Mouse (Mus musculus): ENCODE measurements around the gene Psmd10. TPM values are rescaled to one million over a fixed set of nuclear protein-coding genes. Genes with fewer than 3 reads are reported as not detected.
A peak's percentile ranks its signal among the peaks of the same experiment; 100 is the strongest.

The Psmd10 gene
- 10 to 100 TPM; 27.1 to 29.8 TPM for total RNA-seq (2021)
- polyA plus RNA-seq (2012; rRNA removed), result 0.95 and 1.1 TPM in 2 replicates
- long read RNA-seq, transcript Psmd10-201 (5 exons, 1,430 nt), result major isoform, 22 of 28 reads
- long read RNA-seq, partial matches to known transcripts, result 2 of 28 reads
- long read RNA-seq, other reads (novel, unspliced or antisense), result 0 of 28 reads

GRCm38 (mm10) chrX:140956272-140956940 is at the start of gene Psmd10, which contains the start of gene Atg4a:
Psmd10 (minus strand) TSS chrX:140956728.
Atg4a (plus strand) TSS chrX:140956907.
- peak; percentile 92 for DNase-seq

DNA sequence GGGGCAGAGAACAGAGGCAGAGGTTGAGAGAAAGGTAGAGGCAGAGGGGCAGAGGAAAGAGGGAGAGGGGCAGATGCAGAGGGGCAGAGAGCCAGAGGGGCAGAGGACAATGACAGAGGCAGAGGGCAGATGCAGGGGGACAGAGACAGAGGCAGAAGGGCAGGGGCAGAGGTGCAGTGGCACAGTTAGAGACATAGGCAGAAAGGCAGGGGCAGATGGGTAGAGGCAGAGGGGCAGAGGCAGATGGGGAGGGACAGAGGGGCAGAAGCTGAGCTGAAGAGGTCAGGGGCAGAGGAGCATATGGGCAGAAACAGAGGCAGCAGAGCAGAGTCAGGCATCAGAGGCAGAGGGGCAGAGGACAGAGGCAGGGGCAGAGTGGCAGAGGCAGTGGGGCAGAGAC is 42.4 kb upstream of the Psmd10 start:
- DNase-seq, result no peak

DNA sequence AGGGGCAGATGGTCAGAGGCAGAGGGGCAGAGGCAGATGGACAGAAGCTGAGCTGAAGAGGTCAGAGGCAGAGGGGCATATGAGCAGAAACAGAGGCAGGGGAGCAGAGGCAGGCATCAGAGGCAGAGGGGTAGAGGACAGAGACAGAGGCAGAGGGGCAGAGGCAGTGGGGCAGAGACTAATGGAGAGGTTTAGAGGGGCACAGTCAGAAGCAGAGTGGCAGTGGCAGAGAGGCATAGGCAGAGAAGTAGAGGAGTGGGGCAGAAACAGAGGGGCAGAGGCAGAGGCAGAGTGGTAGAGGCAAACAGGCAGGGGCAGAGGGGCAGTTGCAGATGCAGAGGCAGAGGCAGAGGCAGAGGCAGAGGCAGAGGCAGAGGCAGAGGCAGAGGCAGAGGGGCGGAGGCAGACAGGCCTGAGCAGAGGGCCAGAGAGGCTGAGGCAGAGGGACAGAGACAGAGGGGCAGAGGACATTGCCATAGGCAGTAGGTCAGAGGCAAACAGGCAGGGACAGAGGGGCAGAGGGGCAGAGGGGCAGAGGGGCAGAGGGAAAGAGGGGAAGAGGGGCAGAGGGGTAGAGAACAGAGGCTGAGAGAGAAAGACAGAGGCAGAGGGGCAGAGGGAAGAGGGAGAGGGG is 41.5 kb upstream of the Psmd10 start:
- DNase-seq, result no peak

DNA sequence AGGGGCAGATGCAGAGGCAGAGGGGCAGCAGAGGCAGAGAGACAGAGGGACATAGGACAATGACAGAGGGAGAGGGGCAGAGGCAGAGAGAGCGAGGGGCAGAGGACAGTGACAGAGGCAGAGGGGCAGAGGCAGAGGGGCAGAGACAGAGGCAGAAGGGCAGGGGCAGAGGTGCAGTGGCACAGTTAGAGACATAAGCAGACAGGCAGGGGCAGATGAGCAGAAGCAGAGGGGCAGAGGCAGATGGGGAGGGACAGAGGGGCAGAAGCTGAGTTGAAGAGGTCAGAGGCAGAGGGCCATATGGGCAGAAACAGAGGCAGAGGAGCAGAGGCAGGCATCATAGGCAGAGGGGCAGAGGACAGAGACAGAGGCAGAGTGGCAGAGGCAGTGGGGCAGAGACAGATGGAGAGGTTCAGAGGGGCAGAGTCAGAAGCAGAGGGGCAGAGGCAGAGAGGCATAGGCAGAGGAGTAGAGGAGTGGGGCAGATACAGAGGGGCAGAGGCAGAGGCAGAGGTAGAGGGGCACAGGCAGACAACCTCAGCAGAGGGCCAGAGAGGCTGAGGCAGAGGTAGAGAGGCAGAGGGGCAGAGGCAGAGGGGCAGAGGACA is 40.5 kb upstream of the Psmd10 start:
- no peak for DNase-seq

DNA sequence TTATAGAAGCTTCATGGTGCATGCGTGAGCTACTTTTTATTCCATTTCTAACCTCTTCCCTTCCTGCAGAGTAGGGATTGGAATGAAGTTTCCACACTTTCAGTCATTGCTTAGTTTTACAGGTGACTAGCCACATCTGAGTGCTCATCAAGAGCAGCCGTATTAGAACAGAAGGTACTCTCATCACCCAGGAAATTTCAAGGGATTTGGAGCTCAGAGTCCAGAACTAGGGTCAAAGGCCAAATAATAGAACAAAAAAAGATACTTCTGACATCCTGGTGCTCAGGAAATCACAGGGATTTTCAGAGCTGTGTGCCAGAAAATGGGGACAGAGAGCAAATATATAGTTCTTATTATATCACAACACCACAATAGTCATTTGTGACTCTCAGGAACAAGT is 28.7 kb upstream of the Psmd10 start:
- DNase-seq, result no peak

GRCm38 (mm10) chrX:140984795-140985194 is 28.3 kb upstream of the Psmd10 start:
- no peak for DNase-seq

DNA sequence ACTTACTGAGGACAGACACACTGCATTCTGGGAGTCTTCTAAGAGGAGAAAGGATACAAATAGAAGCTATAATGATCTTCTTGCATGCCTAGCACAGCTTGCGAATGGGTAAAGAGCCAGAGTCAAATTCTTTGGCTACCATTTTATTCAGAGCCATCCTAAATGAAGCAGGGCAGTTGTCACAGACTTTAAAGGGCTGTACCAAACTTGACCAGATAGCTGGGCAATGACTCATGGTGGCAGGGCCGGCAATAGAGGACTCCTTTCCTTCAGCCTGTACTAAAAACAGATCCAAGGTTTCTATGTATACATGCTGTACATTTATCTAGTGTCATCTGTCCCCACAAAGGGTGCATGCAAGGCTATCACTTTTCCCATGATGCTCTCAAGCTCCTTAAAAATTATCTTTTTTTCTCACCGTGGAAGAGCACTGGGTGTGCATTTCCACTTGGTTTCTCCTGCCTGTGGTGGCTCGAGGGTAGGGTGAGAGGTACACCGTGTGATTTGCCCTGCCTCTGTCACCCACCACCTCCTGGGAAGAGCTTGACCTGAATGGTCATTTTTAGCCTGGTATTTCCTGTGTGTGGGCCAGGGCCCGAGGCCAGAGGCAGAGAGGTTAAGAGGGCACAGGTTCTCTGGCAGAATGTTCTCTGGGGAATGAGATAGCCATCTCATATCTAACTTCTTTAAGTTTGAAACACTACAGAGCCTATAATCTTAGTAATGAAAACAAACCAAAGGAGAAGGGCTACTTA is 26.9 kb upstream of the Psmd10 start:
- peak; percentile 26 for DNase-seq

- no peak for DNase-seq
These were observed 23.6 kb upstream of the Psmd10 start for GRCm38 (mm10) chrX:140980163-140980562.

DNA sequence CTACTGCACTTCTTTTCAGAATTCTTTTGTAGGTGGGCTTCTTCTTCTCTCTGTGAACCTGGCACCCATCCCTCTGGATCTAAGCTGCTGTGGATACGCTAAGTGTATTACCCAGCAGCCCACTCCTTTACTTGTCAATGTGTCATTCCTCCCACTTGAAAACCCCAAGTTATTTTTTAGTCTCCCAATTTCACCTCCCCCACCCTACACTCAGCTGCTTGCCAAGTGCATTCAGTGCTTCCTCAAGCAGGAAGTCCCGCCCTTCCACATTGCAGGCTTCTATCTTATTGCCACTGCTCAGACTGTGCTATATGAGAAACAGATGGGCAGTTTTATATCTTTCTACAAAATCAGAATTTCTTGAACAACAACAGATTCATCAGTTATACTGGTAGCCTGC is 23.0 kb upstream of the Psmd10 start:
- DNase-seq, result no peak

GRCm38 (mm10) chrX:140978943-140979342 is 22.4 kb upstream of the Psmd10 start:
- DNase-seq, result no peak

DNA sequence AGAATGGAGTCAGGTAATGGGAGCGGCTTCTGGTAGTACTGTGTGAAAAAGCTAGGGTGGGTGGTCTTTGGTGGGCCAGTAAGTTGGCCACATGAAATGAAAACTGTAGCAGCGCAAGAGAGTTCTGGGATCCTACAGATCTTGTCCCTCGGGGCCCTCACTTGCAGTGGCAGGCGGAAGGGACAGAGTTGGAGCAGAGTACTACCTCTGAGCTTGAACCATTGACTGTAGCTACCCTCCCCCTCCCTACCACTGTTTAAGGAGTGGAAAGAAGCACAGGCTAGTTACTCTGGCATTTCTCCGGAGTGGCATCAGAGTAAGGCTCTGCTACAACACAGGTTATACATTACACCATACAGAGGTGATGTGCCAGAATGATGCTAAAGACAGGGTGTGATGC is 431 bp upstream of the Psmd10 start:
- no peak for DNase-seq

DNA sequence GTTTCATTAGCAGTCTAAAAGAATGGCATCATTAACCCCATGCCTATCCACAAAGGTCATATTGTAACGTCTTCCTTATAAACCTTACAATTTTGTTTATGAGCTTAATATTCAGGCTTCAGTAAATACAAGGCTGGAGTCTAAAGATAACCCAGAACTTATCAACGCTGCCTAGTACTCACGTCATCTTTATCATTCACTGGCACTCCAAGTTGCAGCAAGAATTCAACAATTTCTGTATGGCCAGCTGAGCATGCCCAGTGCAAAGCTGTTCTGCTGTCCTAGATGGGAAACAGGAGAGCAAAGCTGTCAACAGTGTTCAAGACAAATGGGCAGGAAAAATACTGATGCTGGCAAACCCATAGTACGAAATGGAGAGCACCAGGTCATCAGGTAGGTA is 2.9 kb downstream of the Psmd10 start:
- no peak for DNase-seq

DNA sequence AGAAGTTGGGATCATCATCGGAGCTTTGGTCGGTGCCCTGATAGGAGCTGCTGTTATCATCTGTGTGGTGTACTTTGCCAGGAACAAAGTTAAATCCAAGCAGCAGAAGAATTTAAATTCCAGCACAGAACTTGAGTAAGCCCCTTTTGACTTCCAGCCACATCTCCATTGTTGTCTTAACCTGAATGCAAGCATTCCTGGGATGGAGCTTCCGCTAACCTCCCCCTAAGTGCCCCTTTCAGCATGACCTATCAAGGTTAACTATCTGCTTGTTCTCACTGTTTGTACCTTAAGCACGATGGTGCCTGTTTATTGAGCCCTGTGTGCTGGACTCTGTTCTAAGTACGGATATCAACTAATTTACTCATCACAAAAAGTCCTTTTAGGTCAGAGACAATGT is 20.3 kb downstream of the Psmd10 start:
- no peak for DNase-seq

GRCm38 (mm10) chrX:140933263-140933662 is 23.3 kb downstream of the Psmd10 start:
- no peak for DNase-seq

- no peak for DNase-seq
These were observed 24.5 kb downstream of the Psmd10 start for GRCm38 (mm10) chrX:140932066-140932465.

GRCm38 (mm10) chrX:140921321-140921720 is 35.2 kb downstream of the Psmd10 start:
- DNase-seq, result no peak

GRCm38 (mm10) chrX:140907360-140907759 is 49.2 kb downstream of the Psmd10 start, which contains the start of gene Vsig1:
Vsig1 (plus strand) TSS chrX:140907608.
- DNase-seq, result no peak

GRCm38 (mm10) chrX:140903487-140903886 is 53.0 kb downstream of the Psmd10 start:
- DNase-seq, result no peak
